Mouse (Mus musculus) left cerebral cortex, postnatal 4 days (tissue): Measurements from ENCODE around the gene Zfp534. TPM values are rescaled to one million over a fixed set of nuclear protein-coding genes. Genes with fewer than 3 reads are reported as not detected.
"Not testable (repeated sequence)": the region's sequence is repeated elsewhere in the genome, so short reads cannot be mapped to it uniquely, and the experiment has no call there.

ENCODE experiments used
- DNase-seq: peaks from one replicate; pipeline ENCODE4 v3.0.0-alpha.2; 2022
- intact Hi-C: fragments of 180-260 bp; cut with DNase I; formaldehyde crosslinking; loops from one replicate; pipeline ENCODE4 v1.15.1; 2025
- total RNA-seq, 2 experiments: library from RNA; stranded (reverse); gene quantifications; 2 replicates each; pipeline ENCODE4 v1.2.3; 2021

The Zfp534 gene
- under 1 TPM; 0.18 to 0.30 TPM for total RNA-seq

DNA sequence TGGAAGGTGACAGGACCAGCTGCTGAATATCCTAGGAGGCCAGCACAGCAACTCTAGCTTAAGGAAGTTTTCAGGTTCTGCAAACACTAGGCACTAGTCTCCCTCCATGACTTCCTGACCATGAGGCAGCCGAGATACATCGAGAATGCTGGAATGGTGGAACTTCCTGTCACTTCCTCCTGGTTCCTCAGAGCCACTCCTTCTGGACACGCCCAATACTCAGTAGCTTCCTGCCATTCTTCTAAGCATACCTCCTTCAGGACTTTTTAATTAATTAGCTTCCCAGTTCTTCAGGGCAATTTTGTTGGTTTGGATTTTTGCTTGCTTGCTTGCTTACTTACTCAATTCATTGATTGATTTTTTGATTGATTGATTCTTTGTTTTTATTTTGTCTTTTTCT is at the start of gene Zfp534:
Gene Zfp534, minus strand, starts transcription at position 101 of the 400 bp plus-strand sequence.
- intact Hi-C loops, DNase-seq: not testable (repeated sequence)

DNA sequence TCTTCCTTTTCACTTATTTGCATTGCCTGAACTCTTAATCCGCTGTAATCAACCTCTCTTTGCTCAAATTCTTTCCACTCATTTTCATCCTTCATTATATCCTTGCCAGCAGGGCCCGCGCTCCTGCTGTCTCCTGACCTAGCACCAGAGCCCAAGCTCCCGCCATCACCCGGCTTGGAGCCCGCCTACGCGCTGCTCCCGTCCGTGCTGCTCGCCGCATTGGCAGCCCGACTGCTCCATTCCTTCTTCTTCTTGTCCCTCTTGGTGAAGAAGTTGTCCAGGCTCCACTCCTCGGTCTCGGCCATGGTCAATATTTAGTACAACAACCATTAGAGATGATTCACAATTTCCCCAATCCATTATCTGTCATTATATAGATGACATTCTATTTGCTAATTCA is 43.9 kb upstream of the Zfp534 start:
- intact Hi-C loops, DNase-seq: not testable (repeated sequence)

DNA sequence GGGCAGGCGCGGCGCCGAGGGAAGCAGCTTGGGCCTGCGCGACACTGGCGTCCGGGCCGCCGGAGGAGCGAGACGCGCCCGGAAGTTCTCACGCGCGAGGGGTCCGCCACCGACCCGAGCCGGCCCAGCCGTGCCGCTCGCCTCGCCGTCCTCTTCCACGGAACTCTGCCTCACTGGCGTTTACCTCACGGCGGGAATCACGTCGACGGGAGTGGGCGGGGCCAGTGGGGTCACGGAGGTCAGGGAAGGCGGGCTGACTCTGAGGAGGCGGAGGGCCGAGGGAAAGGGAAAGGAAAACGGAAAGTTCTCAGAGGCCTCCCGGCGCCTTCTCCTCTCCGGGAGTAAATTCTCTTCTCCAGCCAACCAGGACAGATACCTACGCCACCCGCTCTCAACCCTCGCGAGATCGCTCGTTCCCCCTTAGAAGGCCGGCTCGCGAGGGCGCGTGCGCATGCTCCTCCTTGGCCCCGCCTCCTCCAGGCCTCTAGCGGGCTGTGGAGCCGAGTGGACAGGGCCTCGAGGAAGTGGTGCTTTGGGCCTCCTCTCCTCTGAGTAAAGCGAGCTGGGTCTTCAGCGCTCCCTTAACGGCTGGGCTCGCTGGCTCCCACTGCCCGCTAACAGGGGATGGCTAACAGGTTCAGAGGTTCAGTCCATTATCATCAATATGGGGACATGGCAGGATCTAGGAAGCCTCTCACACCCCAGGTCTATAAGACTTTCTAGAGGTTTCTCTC is 36.5 kb upstream of the Zfp534 start:
- intact Hi-C loops, DNase-seq: not testable (repeated sequence)

DNA sequence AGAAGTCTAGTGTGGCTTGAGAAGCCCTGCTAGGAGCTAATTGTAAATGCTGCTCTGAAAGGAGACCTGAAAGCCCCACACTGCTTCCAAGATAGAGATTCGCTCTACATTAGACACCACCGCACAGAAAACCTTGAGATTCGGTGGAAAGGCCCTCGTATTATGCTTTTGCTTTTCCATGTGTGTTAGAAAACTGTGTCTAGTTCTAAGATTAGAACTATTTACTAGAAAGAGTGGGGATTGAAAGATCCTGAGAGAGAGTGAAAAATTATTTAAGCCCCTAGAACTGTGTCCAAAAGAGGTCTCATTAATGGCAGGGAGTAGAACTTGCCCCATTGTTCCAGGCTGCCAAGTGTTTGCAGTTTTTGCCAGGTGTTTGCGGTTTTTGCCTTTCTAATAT is 47.1 kb downstream of the Zfp534 start:
- DNase-seq, intact Hi-C loops: not testable (repeated sequence)

DNA sequence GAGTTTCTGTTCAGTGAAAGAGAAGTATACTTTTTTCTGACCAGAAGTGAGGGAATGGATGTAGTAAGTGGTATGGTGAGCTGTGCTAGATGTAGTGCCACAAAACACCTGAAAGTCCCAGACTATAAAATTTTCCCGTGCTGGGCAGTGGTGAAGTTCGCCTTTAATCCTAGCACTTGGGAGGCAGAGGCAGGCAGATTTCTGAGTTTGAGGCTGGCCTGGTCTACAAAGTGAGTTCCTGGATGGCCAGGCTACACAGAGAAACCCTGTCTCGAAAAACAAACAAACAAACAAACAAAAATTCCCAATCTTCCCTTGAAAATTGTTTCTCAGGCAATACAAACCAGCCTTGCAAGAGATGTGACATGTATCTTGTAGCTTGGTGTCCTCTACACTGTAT is 54.9 kb downstream of the Zfp534 start:
- intact Hi-C loops, DNase-seq: not testable (repeated sequence)

DNA sequence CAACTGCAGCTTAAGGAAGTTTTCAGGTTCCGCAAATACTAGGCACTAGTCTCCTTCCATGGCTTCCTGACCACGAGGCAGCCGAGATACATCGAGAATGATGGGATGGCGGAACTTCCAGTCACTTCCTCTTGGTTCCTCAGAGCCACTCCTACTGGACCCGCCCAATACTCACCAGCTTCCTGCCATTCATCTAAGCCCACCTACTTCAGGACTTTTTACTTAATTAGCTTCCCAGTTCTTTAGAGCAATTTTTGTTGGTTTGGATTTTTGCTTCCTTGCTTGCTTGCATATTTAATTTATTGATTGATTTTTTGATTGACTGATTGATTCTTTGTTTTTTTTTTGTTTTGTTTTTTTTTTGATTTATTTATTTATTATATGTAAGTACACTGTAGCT is 59.9 kb downstream of the Zfp534 start, which contains the start of gene Zfp979:
Gene Zfp979, minus strand, starts transcription at position 101 of the 400 bp plus-strand sequence.
- intact Hi-C loops, DNase-seq: not testable (repeated sequence)

DNA sequence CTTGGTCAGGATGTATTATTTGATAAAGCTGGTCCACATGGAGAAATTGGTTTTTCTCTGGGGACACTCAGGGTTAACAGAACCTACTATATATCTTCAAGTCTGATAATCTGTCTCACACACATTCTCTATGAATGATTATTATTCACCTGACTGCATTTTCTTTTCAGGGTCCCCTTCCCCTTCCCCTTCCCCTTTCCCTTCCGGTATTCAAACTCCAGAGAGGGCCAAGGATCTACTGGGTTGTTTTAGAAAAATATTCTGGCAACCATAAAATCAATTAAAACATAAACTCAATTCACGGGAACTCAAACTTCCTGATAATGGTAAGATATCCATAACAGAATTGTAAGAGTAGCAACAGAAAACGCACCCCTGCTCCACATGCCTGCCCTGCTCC is 60.4 kb downstream of the Zfp534 start:
- DNase-seq, intact Hi-C loops: not testable (repeated sequence)

DNA sequence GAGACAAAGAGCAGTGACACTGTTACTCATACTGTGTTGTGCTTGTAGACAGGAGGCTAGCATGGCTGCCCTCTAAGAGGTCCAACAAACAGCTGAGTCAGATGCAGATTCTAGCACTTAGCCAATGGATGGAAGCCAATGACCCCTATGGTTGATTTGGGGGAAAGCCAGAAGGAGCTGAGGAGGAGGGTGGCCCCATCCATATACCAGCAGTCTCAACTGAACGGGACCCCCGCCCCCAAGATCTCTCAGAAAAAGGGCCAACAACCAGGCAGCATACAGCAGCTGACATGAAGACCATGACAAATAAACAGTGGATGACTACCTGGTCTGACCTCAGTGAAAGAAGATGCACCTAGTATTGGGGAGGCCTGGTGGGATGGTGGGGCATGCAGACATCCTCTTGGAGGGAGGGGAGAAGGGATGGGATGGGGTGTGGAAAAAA is 68.5 kb downstream of the Zfp534 start:
- DNase-seq, intact Hi-C loops: not testable (repeated sequence)

Other genes with a start within 250 kb of the Zfp534 start
- 1 to 10 TPM; 5.6 to 6.8 TPM for gene Zfp982, start 210.1 kb downstream of the Zfp534 start, total RNA-seq
- gene Gm16503, start 162.3 kb downstream of the Zfp534 start, total RNA-seq, result 1 to 10 TPM; 1.1 to 1.4 TPM
- not detected for gene Zfp985, start 149.3 kb downstream of the Zfp534 start, total RNA-seq
- under 1 TPM; 0.68 to 0.99 TPM for gene Zfp979, start 60.0 kb downstream of the Zfp534 start, total RNA-seq
- gene Zfp984, start 107.2 kb upstream of the Zfp534 start, total RNA-seq, result 1 to 10 TPM; 4.3 to 6.6 TPM
- gene Zfp933, start 145.8 kb upstream of the Zfp534 start, total RNA-seq, result 10 to 100 TPM; 19.2 to 20.0 TPM
- 10 to 100 TPM; 25.1 to 26.3 TPM for gene Miip, start 166.3 kb upstream of the Zfp534 start, total RNA-seq
- 10 to 100 TPM; 10.4 to 11.3 TPM for gene Fv1, start 166.4 kb upstream of the Zfp534 start, total RNA-seq
- 100 to 1,000 TPM; 134 to 155 TPM for gene Mfn2, start 202.2 kb upstream of the Zfp534 start, total RNA-seq
- gene Plod1, start 234.2 kb upstream of the Zfp534 start, total RNA-seq, result 10 to 100 TPM; 15.2 to 16.0 TPM
- 10 to 100 TPM; 31.0 to 31.7 TPM for gene 2510039O18Rik, start 238.3 kb upstream of the Zfp534 start, total RNA-seq